Mouse (Mus musculus) layer of hippocampus, adult 8-10 months (tissue): Measurements from ENCODE around the gene A4galt. TPM values are rescaled to one million over a fixed set of nuclear protein-coding genes. Genes with fewer than 3 reads are reported as not detected.
"Not testable (repeated sequence)": the region's sequence is repeated elsewhere in the genome, so short reads cannot be mapped to it uniquely, and the experiment has no call there.

ENCODE experiments used
- DNase-seq, 2 experiments: peaks; one replicate each; pipeline ENCODE4 v3.0.0; 2022; ENCODE audit warnings: low spot score in 2 of 2
- total RNA-seq, 4 experiments: library from RNA; stranded (reverse); gene quantifications; 2 replicates each; pipeline ENCODE4 v1.2.4; 2022

A4galt gene
- 1 to 10 TPM; 3.7 to 4.5 (median 4.3) TPM for total RNA-seq

DNA sequence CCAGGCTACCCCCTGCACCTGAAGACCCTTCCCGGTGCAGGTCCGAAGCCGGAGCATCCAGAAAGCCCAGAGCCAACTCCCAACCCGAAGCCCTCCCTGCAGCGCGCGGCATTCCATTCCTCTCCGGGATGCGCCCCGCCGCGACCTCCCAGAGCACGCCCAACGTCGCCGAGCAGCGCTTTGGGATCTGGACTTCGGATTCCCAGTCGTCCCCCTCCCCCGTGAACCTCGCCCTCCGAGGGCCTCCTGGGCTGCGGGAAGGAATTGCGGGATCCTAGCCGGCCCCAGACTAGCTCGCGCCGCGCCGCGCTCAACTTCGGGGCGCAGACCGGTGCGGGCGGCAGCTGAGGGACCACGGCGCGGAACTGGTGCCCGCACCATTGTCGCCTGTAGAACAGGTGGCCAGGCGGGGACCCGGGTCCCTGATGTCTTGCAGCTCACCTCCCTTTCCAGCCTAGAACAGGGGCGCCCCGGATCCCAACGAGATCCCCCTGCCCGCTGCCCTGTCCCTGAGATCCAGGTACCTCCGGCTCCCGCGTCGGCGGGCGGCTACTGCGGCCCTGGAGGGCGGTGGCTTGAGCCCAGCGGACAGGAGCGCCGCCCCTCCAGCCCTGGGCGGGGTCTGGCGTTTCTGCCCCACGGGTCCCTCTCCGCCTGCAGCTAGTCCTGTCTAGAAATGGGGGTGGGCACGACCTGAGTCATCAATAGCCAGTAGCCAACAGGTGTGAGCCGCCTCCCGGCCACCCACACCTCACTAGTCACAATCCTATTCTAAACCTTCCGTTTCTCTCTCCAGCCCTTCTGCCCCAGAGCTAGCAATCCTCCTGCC is at the start of gene A4galt:
Gene A4galt (minus strand): TSS at position 599 of the 829 bp plus-strand sequence.
- peak in 1 of 2 experiments; percentile 6 for DNase-seq

DNA sequence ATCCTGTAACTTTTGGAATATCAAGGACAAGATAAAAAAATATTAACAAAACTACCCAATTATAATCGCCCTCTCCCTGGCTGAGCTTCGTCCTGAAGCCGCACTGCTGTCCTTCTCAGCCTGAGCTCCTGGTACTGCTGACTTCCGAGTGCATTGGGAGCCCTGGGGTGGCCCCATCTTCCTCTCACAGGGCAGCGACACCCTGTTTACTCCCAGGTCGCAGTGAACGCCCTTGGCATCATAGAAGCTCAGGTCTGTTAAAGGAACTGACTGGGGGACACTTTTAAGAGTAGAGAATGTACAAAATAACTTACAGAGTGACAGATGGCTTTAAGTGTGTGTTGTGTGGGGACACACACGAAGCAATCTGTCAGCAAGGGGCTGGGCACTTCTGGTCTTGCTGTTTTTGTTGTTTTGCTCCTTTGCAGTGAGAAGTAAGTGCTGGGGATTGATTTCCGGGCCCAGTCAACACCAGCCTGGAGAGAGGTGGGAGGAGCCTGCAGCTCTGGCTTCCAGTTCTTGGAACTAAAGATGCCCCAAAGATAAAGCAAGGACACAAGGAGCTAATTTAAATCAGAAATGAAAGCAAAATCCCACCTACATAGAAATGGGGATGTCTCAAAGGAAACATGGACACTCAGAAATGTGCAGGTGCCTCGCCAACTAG is 48.5 kb upstream of the A4galt start:
- peak in 1 of 2 experiments; percentile 27 for DNase-seq

DNA sequence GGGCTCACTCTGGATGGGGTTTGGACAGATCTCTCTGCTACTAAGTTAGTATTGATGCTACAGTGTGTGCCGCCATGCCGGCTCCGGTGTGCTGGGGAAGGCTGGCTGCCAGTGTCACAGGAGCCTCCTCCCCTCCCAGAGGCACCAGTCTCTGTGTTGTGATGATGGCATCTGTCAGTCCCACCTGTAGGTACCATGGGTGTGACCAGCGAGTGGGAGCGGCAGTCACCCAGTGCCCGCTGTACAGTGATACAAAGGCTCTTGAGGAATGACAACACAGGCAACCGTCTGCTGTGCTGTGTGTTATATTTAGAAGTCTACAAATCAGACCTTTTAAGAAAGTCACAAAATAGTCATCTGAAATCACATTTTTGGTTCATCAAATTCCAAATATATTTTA is 47.9 kb upstream of the A4galt start:
- DNase-seq: no peak

DNA sequence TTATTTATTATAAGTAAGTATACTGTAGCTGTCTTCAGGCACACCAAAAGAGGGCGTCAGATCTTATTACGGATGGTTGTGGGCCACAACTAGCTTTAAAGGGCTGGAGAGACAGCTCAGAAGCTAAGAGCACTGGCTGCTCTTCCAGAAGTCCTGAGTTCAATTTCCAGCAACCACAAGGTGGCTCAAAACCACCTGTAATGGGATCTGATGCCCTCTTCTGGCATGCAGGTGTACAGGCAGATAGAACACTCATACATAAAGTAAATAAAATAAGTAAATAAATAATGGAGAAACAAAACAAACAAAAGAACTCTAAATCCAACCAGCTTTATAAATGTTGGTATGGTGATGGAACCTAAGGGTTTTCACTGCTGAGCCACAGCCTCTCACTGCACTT is 47.2 kb upstream of the A4galt start:
- no peak for DNase-seq

DNA sequence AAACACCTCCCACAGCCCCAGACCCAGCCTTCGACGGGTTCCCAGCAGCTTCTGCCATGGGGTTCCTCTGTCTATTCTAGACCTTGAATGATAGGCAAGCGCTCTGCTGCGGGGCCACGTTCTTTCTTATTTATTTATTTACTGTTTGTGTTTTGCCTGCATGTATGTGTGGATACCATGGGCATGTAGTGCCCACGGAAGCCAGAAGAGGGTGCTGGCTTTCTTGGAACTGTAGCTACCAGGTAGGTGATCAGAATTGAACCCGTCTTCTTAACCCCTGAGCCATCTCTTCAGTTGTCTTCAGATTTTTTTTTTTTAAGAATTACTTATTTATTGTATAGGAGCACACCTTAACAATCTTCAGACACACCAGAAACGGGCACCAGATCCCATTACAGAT is 46.7 kb upstream of the A4galt start:
- no peak for DNase-seq

DNA sequence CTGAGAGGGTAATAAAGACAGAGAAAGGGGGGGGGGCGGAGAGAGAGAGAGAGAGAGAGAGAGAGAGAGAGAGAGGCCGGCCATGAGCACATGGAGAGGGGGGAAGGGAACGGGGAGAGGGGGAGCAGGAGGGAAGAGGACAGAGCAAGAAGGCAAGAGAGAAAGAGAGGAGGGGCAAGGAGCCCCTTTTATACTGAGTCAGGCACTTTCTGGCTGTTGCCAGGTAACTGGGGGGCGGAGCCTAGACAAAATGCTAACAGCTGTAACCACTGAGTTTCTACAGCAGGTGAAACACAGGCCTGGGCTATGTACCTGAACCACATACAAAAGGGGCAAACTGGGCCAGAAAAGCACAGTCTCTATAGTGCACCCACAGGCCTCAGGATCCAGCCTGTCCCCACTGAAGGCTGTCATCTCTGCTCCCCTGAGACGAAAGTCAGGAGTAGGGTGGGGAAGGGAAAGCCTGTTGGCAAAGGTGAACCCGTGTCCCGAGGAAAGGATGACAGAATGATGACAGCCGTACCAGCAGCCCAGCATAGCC is 45.3 kb upstream of the A4galt start:
- DNase-seq: no peak

DNA sequence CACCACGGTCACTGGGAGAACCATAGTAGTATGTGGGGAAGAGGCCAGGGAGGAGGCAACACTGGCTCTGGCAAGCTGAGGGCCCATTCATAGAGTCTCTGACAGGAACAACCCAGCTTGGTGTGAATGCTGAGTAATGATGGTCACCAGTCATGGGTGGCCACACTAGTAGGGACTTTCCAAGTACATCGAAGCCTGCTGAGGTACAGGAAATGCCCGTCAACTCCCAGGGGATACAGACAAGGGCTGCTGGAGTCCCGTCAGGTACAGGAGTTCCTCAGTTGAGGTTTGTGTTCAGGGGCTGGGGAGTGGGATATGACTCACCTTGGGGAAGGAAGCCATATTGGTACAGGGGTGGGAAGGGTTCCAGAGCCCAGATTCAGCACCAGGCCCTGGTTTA is 44.5 kb upstream of the A4galt start:
- DNase-seq: no peak

DNA sequence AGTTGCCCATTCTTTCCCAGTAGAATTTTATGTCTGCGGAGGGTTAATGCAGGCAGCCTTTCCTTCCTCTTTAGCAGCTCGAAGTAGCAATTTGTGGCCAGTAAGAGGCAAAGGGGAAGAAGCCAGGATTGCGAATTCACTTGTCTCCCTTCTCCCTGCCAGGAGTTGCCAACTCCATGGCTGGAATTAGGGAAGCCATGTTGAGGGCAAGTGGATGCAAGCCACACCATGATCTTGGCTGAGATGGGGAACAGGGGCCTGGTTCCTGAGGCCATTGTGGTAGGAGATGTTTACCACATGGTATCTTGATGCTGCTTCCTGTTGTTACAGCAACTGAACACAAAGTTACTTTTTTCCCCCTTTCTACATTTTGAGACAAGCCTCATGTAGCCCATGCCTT is 43.4 kb upstream of the A4galt start:
- DNase-seq: no peak

DNA sequence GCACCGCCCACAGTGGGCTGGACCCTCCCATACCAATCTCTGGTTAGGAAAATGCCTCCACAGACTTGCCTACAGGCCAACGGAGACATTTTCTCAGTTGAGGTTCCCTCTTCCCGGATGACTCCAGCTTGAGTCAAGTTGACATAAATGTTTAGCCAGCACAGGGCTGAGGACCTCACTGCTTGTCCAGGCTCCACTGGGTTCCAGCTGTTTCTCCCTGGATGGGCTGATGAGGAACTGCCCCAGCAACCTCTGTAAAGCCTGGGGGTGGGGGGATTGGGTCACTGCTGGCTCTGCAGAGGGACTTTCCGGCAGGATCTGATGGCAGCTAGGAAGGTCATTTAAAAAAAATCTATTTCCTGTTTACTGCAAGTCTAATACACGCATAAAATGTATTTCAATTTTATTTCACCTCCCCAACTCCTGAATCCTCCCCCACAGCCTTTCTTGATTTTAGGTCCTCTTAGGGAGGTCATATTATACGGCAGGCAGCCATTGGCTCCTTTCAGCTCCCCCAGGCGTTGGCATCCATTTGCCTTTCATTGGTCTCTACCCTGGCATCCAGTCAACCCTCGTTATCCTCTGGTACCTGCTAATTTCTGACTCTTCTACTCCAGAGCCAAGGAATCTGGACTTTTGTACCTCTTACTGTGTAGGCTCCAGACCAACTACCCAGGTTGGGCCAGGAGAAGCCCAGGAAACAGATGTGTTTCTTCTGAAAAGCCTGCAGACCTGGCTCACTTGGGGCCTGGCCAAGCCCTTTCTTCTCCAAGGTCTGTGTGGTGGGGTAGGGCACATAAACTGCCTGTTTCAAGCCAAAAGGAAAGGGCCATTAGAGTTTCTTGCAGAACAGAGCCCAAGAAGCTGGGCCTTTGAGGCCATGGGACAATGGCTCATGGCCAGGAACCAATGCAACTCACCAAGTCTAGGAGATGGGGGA is 42.4 kb upstream of the A4galt start:
- DNase-seq: no peak

DNA sequence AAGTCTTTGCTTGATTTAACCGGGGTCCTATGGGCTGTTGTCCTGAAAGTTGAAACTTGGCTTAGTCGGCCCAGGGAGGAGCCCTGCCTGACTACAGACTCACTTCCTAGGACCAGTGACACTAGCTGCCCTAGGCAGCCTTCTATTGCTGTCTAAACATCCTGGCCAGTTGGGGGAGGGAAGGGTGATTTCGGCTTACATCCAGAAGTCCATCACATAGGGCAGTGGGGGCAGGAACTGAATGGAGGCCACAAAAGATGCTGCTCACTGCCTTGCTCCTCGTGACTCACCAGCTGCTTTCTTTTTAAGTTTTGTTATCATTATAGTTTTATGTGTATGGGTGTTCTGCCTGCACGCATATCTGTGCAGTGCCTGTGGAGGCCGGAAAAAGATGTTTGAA is 41.6 kb upstream of the A4galt start:
- no peak for DNase-seq

DNA sequence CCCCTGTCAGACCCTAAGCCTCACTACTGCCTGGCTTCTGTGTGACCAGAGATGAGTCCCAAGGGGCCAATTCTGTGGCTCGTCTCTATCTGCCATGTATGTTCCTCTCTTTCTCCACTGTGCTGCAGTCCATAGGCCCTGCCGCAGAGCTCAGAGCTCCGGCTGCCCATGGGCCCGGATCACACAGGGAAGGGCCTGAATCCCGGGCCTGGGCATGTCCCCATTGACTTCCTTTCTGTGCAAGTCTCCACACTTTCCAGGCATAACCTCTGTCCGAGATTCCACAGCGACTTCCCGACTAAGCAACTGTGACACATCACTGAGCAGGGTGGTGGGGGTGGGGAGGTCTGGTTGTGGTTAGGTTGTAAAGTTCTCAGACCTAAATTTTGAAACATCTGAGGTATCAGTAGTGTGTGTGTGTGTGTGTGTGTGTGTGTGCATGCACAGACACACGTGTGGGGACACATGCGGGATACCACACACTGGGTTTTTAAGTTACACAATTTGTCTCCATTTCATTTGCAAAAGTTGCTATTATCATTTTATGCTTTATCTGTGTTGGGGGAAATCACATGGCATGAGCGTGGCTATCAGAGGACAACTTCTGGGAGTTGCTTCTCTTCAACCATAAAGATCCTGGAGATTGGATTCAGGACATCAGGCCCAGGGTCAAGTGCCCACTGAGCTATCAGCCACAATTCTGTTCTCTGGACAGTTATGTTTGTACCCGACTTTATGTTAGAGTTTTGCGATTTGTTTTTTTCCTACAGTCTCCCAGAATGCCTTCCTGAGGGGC is 40.9 kb upstream of the A4galt start:
- no peak for DNase-seq

DNA sequence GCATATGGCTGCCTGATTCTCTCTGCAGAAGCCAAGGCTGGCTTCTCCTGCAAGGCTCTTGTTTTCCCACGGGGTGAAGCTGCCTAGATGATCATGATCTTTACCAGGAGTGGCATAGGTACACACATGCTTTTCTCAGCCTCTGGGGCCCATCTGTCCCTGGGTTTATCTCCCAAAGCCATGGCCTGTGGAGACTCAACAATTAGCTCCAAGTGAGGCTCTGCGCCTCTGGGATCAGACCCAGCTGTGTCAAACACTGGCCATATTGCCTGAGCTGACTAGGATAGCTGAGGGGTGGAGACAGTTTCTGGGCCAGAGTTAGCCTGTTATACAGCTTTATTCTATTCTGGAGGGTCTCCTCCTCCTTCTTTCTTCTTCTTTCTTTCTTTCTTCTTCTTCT is 39.3 kb upstream of the A4galt start:
- DNase-seq: no peak

DNA sequence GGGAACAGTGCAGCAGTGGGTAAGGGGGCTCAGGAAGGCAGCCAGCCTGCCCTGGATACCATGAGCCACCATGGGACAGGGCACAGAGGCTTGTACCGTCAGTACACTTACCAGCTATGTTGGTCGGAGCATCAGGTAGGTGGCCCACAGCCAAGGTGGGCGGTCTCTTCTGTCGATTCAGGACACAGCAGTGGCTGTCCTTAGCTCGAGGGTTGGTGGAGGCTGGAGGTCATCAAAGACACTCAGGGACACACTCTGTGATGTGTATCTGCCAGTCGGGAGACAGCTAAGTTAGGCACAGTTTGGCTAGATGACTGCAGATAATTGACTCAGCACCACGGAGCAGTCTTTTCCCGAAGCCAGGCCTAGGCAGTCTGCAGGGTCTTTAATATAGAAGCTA is 33.3 kb upstream of the A4galt start:
- no peak for DNase-seq

DNA sequence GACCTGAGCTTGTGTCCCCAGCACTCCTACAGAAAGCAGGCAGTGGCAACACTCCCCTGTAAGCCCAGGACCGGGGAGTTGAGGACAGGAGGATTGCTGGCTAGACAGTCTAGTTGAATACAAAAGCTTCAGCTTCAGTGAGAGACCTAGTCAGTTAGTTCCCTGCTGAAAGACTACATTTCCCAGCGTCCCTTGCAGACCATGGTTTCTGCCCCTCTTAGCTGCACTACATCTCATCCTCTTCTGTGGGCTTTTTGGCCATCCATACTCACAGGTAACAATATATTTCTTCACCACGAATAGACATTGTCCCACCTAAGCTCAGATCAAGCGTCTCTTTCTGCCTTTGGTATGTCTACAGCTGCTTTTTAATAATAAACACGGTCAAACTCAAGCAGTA is 30.8 kb upstream of the A4galt start:
- no peak for DNase-seq

DNA sequence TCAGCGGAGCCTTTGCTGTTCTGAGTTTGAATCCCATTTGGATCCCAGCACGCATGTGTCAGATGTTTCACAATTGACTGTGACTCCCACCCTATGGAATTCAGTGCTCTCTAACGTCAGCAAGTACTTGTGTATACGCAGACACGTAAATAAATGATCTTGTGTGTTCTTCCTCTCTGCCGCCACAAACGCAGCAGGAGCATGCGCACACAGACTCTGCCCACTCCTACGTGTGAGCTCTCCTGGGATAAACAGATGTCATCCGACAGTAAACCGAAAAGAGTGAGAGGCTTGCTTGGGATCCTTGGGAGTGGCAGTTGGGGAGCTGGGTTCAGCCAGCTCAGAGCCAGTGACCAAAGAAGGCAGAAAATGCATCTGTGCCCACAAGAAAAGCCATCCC is 29.7 kb upstream of the A4galt start:
- DNase-seq: no peak

DNA sequence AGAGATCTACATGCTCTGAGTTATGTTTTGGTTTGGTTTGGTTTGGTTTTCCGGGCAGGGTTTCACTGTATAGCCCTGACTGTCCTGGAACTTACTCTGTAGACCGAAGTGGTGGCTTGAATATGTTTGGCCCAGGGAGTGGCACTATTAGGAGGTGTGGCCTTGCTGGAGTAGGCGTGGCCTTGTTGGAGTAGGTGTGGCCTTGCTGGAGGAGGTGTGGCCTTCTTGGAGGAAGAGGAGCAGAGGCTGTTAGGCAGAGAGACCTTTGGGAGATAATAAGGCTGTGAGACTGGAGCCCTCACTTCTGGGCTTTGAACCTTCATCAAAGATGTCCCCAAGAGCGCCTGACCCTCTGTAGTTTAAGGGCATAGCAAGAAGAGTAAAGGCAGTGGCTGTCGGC is 27.0 kb upstream of the A4galt start:
- no peak for DNase-seq

DNA sequence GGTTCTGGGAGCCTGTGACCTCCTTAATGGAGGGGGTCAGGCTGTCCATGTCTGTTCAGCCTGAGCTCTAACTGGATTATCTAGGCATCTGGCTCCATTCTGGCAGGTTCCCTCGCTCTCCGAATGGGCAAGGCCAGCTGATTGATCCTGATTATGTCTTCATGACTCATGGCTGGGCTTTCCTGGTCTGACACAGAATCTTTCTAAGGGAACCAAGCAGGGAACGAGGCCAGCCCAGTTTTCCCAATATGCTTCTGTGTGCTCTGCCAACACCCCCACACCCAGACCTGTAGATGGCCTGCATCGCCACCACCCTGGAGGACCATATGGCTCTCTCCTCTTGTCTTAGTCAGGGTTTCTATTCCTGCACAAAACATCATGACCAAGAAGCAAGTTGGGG is 25.9 kb upstream of the A4galt start:
- peak in 1 of 2 experiments; percentile 33 for DNase-seq

DNA sequence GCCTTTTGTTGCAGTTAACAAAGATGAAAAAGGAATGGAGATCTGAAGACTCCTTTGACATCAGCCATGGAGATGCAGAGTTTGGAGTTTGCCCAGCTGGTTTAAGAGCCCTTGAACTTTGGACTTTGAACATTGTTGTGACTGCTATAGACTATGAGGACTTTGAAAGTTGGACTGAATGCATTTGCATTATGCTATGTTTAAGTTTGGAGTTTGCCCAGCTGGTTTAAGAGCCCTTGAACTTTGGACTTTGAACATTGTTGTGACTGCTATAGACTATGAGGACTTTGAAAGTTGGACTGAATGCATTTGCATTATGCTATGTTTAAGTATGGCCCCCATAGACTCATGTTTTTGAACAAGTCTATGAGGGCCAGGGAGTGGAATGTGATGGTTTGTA is 22.7 kb upstream of the A4galt start:
- DNase-seq: not testable (repeated sequence)

DNA sequence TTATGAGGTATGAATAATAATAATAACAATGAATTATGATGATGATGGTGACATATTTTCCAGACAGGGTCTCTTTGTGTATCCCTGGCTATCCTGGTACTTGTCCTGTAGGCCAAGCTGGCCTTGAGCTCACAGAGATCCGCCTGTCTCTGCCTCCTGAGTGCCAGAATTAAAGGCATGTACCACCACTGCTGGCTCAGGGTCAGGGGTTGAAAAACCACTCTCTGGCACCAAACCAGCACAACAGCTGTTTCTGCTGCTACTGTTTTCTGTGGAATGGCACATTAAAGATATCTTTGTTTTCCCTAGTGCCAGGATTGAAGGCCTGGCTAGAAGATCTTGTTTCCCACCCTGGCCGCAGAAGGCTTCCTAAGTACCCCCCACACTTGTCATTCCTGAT is 21.4 kb upstream of the A4galt start:
- no peak for DNase-seq

DNA sequence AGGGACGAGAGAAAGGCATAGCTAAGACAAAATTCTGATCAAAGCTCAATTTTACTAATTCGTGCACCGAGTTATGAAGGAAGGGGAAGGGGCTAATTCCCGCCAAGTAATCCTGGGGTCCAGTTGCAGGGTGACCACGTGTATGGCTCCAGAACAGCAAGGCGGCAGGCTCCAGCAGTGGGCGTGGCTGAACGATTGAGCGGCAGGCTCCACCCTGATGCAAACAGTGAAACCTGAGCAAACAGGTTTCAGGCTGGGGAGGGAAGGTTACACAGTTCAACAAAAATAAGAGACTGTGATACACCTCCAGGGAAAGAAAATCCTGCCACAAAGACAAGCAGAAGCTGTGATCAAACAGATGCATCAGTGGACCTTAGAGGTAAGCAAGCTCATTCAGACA is 19.6 kb upstream of the A4galt start:
- DNase-seq: not testable (repeated sequence)

DNA sequence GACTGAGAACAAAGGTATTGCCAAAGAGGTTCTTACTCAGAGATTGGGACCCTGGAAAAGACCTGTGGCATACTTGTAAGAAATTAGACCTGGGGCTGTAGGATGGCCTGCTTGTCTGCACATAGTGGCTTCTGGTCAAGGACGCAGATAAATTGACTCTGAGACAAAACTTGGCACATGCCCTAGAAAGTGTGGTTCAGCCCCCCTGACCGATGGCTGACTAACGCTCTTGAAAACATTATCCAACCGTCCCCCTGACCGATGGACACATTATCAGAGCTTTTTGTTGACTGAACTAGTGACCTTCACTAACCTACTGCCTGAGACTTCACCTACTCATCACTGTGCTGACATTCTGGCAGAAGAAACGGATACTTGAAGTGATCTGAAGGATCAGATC is 18.4 kb upstream of the A4galt start:
- DNase-seq: not testable (repeated sequence)
